ENCODE assay signal across 13 mouse cellular contexts in the genomic region with DNA sequence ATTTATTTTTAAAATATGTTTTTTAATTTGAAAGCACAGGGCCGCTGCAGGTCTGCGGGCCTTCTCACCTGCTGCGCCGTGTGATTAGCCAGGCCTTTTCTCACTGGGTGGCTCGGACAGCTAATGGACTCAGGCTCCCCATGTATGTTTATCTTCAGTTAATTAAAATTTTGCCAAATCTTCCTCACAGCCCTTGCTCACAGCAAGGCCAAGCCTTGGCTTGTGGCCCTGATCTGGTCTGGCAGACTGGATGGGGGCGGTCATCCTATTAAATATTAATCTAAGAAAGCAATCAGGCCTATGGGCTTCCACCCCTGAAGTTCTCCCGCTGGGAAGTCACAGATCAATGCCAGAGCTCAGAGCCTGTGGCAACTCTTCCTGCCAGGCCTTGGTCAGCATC.
DNase-seq lines count a peak whose midpoint lies in the region; ATAC-seq and TF ChIP-seq lines count a peak whose summit lies in the region.
"Had no signal": no experiment of that assay in that cellular context is flagged by ENCODE, and none has a peak within 500 bp of the region (broad histone marks: within the 10 kb centered on the region; RNA-seq: fewer than 3 reads in every experiment).

No protein-coding gene starts in this region.

- no peak for TF ChIP-seq CTCF in intestine, postnatal 0 days (IDR thresholded peaks at IDR 0.05; ENCODE audit: low read depth)
- TF ChIP-seq CTCF in kidney, adult 2 months (conservative IDR thresholded peaks at IDR 0.05; ENCODE audit: insufficient read depth, insufficient read length, low read depth, low read length), result no peak

- WGBS in intestine, embryonic 15.5 days, result 71% methylated on average over 7 of the region's 7 CpGs
- 65% methylated on average over 7 of the region's 7 CpGs for WGBS in intestine, postnatal 0 days
- WGBS in kidney, adult 2 months, result 40% methylated on average over 7 of the region's 7 CpGs
- WGBS in liver, embryonic 15.5 days (ENCODE audit: insufficient replicate concordance), result 65% methylated on average over 7 of the region's 7 CpGs
- 81% methylated on average over 7 of the region's 7 CpGs for WGBS in heart, embryonic 11.5 days (ENCODE audit: insufficient replicate concordance)

- no peaks in the 10 kb centered on the region for H3K9me3 ChIP-seq in intestine, embryonic 15.5 days
- H3K9me3 ChIP-seq in intestine, postnatal 0 days (ENCODE audit: control insufficient read depth), result no peaks in the 10 kb centered on the region
- no peaks in the 10 kb centered on the region for H3K9me3 ChIP-seq in liver, embryonic 15.5 days (replicated peaks)
- no peaks in the 10 kb centered on the region for H3K9me3 ChIP-seq in heart, embryonic 11.5 days (replicated peaks; ENCODE audit: control insufficient read depth, low read length)
- H3K9me3 ChIP-seq: limb, embryonic 15.5 days; midbrain, embryonic 12.5 days had no signal

- H3K27me3 ChIP-seq in intestine, embryonic 15.5 days (replicated peaks), result no peaks in the 10 kb centered on the region
- H3K27me3 ChIP-seq in intestine, postnatal 0 days (replicated peaks; ENCODE audit: control insufficient read depth, insufficient read depth, low read length), result no peaks in the 10 kb centered on the region
- H3K27me3 ChIP-seq in kidney, adult 2 months (replicated peaks; ENCODE audit: control insufficient read depth, insufficient read depth, low read length), result no peaks in the 10 kb centered on the region
- H3K27me3 ChIP-seq in liver, embryonic 15.5 days, result no peaks in the 10 kb centered on the region
- H3K27me3 ChIP-seq in heart, embryonic 11.5 days (ENCODE audit: control insufficient read depth, insufficient read depth, low read length), result no peaks in the 10 kb centered on the region
- H3K27me3 ChIP-seq: limb, embryonic 15.5 days; midbrain, embryonic 12.5 days had no signal

- peak; percentile 74 for ATAC-seq in intestine, embryonic 15.5 days
- no peak for ATAC-seq in intestine, postnatal 0 days
- ATAC-seq in liver, embryonic 15.5 days (ENCODE audit: insufficient read depth), result peak; percentile 72; the same call in 1 of the 2 replicates
- no peak for ATAC-seq in heart, embryonic 11.5 days (replicated peaks; ENCODE audit: insufficient number of reproducible peaks, low FRiP score, low TSS enrichment)
- ATAC-seq: CD4-positive, CD25-positive, alpha-beta regulatory T cell, adult 4 months had no signal

- H3K36me3 ChIP-seq in intestine, embryonic 15.5 days, result no peaks in the 10 kb centered on the region
- H3K36me3 ChIP-seq in intestine, postnatal 0 days (ENCODE audit: control insufficient read depth, insufficient read depth), result no peaks in the 10 kb centered on the region
- no peaks in the 10 kb centered on the region for H3K36me3 ChIP-seq in kidney, adult 2 months (ENCODE audit: control insufficient read depth, insufficient read depth, low read length)
- no peaks in the 10 kb centered on the region for H3K36me3 ChIP-seq in liver, embryonic 15.5 days (replicated peaks)
- no peaks in the 10 kb centered on the region for H3K36me3 ChIP-seq in heart, embryonic 11.5 days (ENCODE audit: control insufficient read depth, insufficient read depth, low read length)
- H3K36me3 ChIP-seq: limb, embryonic 15.5 days; midbrain, embryonic 12.5 days had no signal

- DNase-seq in cerebellum, adult 11 months, result peak; percentile 30
- peak; percentile 93 for DNase-seq in kidney, adult 2 months
- no peak for DNase-seq in right cerebral cortex, postnatal 36 days (ENCODE audit: low spot score in 2 of 2)
- no peak for DNase-seq in left cerebral cortex, postnatal 14 days (ENCODE audit: low spot score in 2 of 2)
- DNase-seq: right cerebral cortex, postnatal 14 days had no signal

- no peak overlapping the region for H3K27ac ChIP-seq in intestine, embryonic 15.5 days
- no peak overlapping the region for H3K27ac ChIP-seq in intestine, postnatal 0 days (ENCODE audit: low read depth, low read length)
- H3K27ac ChIP-seq in kidney, adult 2 months (ENCODE audit: insufficient read depth, low read depth, low read length), result peak overlapping the region; percentile 11
- H3K27ac ChIP-seq in liver, embryonic 15.5 days (replicated peaks), result 0 out of 2 replicates have a peak overlapping the region, but pooled peaks have one; percentile 14
- no peak overlapping the region for H3K27ac ChIP-seq in heart, embryonic 11.5 days (ENCODE audit: low read depth, low read length)
- H3K27ac ChIP-seq: limb, embryonic 15.5 days; midbrain, embryonic 12.5 days had no signal

- H3K9ac ChIP-seq in intestine, embryonic 15.5 days, result no peak overlapping the region
- no peak overlapping the region for H3K9ac ChIP-seq in intestine, postnatal 0 days (ENCODE audit: low read depth, low read length)
- no peak overlapping the region for H3K9ac ChIP-seq in liver, embryonic 15.5 days
- H3K9ac ChIP-seq in heart, embryonic 11.5 days (ENCODE audit: low read depth, low read length), result no peak overlapping the region
- H3K9ac ChIP-seq: limb, embryonic 15.5 days; midbrain, embryonic 12.5 days had no signal

- TF ChIP-seq POLR2A in kidney, adult 2 months (IDR thresholded peaks at IDR 0.05; ENCODE audit: low read depth, low read length), result no peak

- no peak overlapping the region for H3K4me2 ChIP-seq in intestine, embryonic 15.5 days (replicated peaks)
- H3K4me2 ChIP-seq in intestine, postnatal 0 days (replicated peaks; ENCODE audit: low read depth), result no peak overlapping the region
- H3K4me2 ChIP-seq in liver, embryonic 15.5 days, result no peak overlapping the region
- no peak overlapping the region for H3K4me2 ChIP-seq in heart, embryonic 11.5 days
- H3K4me2 ChIP-seq: limb, embryonic 15.5 days; midbrain, embryonic 12.5 days had no signal

- no peak overlapping the region for H3K4me3 ChIP-seq in intestine, embryonic 15.5 days (replicated peaks)
- no peak overlapping the region for H3K4me3 ChIP-seq in intestine, postnatal 0 days (ENCODE audit: low read depth, low read length)
- no peak overlapping the region for H3K4me3 ChIP-seq in kidney, adult 2 months (ENCODE audit: insufficient read depth, low read depth, low read length)
- H3K4me3 ChIP-seq in liver, embryonic 15.5 days (replicated peaks), result no peak overlapping the region
- H3K4me3 ChIP-seq in heart, embryonic 11.5 days (ENCODE audit: low read depth, low read length), result no peak overlapping the region
- H3K4me3 ChIP-seq: erythroblast, embryonic 14.5 days; limb, embryonic 15.5 days; midbrain, embryonic 12.5 days had no signal

- H3K4me1 ChIP-seq in intestine, embryonic 15.5 days (replicated peaks), result no peaks in the 10 kb centered on the region; the same call in 1 of the 2 replicates
- H3K4me1 ChIP-seq in intestine, postnatal 0 days (replicated peaks; ENCODE audit: control insufficient read depth, insufficient read depth, low read length), result no peaks in the 10 kb centered on the region
- H3K4me1 ChIP-seq in kidney, adult 2 months (ENCODE audit: control insufficient read depth, insufficient read depth, low read length), result peaks cover 13% of the 10 kb centered on the region; the same call in 1 of the 2 replicates
- H3K4me1 ChIP-seq in liver, embryonic 15.5 days (replicated peaks), result peaks cover 17% of the 10 kb centered on the region; the same call in 1 of the 2 replicates
- peaks cover 13% of the 10 kb centered on the region; the same call in 1 of the 2 replicates for H3K4me1 ChIP-seq in heart, embryonic 11.5 days (ENCODE audit: control insufficient read depth, insufficient read depth, low read length)
- H3K4me1 ChIP-seq: limb, embryonic 15.5 days had no signal

- intact Hi-C loops in left cerebral cortex, postnatal 14 days (cut with DNase I), result no loop called here

Comparison
In these comparisons a context has a peak if more than half of its experiments do, and no peak if none do; other contexts are left out.
1. ATAC-seq: peak in intestine, embryonic 15.5 days (single experiment) and liver, embryonic 15.5 days (single experiment); none in intestine, postnatal 0 days (single experiment) and heart, embryonic 11.5 days (single experiment).
2. H3K27ac ChIP-seq: peak in kidney, adult 2 months (single experiment) and liver, embryonic 15.5 days (single experiment); none in intestine, embryonic 15.5 days (single experiment), intestine, postnatal 0 days (single experiment) and heart, embryonic 11.5 days (single experiment).
3. DNase-seq: peak in cerebellum, adult 11 months (single experiment) and kidney, adult 2 months (single experiment); none in right cerebral cortex, postnatal 36 days (0 of 2) and left cerebral cortex, postnatal 14 days (0 of 2).